Mouse (Mus musculus) frontal cortex, postnatal 36 days (tissue): Measurements from ENCODE around the gene Tbl1x.
"Not testable (repeated sequence)": the region's sequence is repeated elsewhere in the genome, so short reads cannot be mapped to it uniquely, and the experiment has no call there.

ENCODE experiments used
- DNase-seq, 2 experiments: peaks; one replicate each; pipeline ENCODE4 v3.0.0; 2022; ENCODE audit warnings: low spot score in 2 of 2

Tbl1x gene

DNA sequence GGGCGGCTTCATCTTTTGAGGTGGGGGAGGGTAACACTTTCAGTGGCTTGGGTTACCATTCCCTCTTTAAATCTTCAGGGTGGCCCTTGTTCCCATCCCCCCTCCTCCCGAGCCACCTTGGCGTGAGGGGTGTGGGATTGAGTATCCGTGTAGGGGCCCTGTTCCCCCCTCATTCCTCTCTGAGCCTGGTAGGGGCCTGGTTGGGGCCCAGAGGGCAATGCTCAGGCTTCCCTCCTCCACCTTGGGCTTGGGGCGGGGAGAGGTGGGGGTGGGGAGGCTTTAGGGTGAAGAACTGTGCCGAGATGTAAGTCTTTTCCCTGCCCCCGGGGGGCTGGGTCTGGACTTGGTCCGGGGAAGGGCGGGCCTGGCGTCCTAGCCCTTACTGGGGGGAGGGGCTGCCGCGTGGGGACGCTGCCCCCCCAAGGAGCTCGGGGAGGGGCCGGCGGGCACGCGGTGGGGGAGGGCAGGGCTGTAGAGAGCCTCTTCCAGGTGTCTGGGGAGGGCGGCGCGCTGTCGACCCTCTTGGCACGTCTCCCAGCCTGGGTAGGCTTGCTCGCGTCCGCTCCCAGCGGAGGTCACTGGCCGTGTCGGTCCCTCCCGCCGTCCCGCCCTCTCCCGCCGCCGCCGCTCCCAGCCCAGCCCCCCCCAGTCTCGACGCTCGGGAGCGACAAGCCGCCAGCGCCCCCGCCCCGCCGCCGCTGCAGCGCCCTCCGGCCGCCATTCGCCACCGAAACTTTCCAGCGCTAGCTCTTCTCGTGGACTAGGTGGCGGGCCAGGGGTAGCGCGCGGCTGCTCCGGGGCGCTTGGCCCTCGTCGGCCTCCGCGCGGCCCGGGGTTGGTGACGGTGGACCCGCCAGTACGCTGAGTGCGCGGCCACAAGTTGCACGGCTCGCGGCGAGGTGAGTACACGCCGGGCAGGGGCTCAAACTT is at the start of gene Tbl1x:
Tbl1x (plus strand) TSS at position 643 of the 930 bp plus-strand sequence.
- DNase-seq: peak; percentile 51 to 53

DNA sequence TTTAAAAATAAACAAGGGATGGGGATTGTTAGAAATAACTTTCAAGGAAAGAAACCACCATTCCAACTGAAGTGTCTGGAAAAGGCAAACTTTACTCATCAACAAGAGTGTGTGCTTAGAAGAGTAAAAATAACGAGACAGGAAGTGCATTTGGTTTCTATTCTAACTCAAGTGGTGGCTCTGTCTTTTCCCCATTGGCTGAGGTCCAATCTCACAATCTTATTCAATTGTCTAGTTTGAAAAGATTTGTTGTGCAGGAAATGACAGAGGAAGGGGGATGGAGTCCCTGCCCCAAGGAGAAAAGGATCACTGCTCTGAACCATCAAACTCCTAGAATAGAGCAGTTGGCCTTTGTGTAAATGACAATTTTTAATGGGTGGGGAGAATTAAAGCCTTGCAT is 41.6 kb upstream of the Tbl1x start:
- DNase-seq: no peak

DNA sequence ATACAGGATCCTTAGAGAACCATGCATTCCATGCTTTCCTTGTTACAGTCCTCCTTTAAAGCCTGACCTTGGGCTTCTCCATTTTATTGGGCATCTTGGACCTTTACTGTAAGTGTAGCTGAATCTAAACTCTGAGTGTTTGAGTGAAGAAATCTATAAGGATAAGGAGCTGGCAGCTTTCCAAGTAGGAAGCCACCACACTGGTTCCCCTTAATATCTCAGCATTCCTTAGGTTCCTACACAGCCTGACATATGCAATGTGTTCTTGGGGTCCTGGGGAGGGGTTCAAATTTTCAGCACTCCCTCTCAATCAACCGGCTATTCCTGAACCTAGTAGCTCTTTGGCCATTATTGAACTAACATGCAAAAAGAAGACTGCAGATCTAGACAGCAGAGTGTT is 38.0 kb upstream of the Tbl1x start:
- DNase-seq: no peak

GRCm38 (mm10) chrX:77473511-77473910 is 37.3 kb upstream of the Tbl1x start:
- no peak for DNase-seq

DNA sequence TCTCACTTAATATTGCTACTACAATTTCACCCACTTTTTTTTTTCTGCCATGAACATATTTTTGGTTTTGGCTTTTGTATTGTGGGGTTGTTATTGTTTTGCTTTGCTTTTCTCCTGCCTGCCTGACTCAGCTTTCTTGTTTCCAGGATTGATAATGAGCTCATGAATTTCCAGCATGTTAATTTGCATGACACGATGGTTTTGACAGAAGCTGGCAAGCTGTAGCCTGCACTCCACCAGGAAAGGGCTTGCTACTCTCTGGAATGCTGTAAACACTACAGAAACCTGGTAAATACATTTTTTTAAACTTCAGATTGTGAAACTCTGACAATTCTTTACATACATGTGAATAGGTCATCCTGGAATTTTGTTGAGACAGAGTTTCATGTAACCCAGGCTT is 36.3 kb upstream of the Tbl1x start:
- no peak for DNase-seq

DNA sequence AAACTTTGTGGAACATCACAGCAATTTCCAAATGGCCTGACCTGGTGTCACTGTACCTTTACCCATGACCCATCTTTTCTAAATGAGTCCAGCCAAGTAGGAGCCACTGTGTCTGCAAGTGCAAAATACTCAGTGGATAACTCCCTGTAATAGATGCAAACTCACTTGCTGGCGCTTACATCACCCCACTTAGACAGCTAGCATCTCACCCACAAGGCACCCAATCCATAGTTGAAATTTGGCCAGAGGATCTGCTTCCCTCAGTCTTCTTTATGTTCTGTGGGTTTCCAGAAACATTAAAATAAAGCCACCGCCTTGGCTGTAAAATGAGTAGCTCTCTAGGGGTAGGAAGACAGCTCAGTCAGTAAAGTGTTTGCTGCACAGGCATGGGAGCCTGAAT is 33.3 kb upstream of the Tbl1x start:
- DNase-seq: peak in 1 of 2 experiments; percentile 23

GRCm38 (mm10) chrX:77487922-77488799 is 22.7 kb upstream of the Tbl1x start:
- DNase-seq: peak; percentile 2

GRCm38 (mm10) chrX:77490127-77490526 is 20.7 kb upstream of the Tbl1x start:
- no peak for DNase-seq

DNA sequence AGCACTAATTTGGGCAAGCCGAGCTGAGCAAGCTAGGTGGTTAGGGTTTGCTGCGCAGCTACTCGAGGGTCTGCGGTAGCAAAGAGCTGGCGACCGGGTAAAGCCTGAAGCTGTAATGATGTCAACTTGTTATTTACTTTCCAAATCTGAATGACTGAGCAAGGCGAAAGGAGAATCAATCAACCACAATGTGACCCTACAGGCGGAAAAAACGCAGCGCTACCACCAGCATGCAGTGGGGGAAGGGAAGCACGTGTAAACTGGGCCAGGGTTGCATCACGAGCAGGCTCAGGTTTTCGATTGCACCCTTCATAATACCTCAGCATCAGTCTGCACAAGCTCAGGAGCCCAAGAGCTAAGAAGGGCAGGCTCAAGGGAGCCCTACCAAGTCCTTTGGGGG is 1.7 kb upstream of the Tbl1x start:
- peak; percentile 62 to 80 for DNase-seq

DNA sequence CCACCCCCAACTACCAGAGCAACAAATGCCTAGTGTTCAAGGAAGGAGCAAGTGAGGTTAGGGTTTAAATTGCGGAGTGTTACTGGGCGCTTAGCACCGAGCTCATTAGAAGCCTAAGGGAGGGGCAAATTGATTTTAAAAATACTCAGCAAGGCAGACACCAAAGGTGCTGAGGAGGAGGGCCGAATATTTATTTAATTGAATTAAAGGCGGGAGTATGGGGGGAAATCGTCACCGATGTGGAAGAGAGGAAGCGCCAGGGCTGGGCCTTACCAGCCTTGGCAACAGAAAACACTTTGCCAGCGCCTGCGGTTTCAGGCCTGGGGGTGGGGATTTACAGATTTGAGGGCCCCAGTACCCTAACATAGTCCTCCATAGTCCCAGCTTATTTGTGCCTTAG is 1.0 kb upstream of the Tbl1x start:
- peak in 1 of 2 experiments; percentile 31 for DNase-seq

GRCm38 (mm10) chrX:77511301-77511993 is 634 bp downstream of the Tbl1x start:
- peak in 1 of 2 experiments; percentile 16 for DNase-seq

DNA sequence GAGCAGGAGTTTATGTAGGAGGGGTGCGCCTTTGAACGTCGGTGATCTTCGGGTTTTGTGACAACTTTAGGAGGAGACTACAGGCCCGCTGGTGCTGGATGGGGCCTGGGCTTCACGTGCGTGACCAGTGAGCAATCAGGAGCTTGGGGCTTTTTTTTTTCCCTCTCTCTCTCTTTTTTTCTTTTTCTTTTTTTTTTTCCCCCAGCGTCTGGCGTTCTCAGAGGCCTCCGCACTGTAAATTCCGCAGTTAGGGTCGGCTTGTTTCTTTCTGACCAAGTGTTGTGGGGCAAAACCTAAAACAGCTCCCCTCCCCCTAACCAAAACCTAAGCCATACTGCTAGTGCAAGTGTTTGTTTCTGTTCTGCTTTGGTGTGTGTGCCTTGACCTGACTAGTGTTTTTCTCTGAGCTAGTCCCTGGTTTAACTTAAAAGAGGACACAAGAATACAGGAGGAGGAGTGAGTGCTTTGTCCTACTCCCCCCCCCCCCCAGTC is 1.2 kb downstream of the Tbl1x start:
- DNase-seq: no peak

GRCm38 (mm10) chrX:77517274-77518085 is 6.7 kb downstream of the Tbl1x start:
- DNase-seq: no peak

DNA sequence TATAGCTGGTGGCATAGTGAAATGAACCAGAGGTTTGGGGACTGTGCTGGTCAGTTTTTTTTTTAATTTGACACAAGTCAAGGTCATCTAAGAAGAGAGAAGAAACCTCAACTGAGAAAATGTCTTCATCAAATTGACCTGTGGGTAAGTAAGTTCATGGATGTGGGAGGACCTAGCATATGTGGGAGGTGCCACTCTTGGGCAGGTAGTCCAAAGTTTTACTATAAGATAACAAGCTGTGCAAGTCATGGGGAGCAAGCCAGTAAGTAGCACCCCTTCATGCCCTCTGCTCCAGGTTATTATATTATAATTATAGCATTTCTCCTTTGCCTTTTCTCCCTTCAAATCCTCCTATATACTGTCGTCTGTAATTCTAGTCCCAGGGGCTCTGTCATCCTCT is 8.1 kb downstream of the Tbl1x start:
- DNase-seq: no peak

DNA sequence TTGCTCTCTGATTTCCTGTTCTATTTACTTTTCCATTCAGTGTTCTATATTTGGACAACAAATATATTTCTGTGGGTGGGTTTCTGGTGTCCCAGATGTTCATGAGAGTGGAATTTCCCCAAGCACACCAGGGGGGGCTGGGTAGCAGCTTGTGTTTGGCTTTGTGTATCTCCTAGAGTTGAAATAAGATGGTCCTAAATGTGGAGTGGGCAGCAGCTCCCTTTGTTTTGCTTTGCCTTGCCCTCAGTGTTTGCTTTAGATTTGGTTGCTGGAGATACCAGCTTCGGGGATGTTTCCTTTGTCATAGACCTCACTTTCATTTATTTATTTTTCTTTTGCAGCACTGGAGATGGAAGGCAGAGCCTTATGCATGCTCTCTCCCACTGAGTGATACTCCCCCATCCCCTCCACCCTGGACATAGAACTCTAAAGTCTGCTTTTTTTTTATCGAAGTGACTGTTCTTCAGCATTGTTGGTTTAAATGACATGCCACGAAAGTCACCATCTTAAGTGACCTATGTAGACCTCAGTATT is 12.1 kb downstream of the Tbl1x start:
- no peak for DNase-seq

GRCm38 (mm10) chrX:77525179-77525578 is 14.4 kb downstream of the Tbl1x start:
- no peak for DNase-seq

GRCm38 (mm10) chrX:77528401-77528800 is 17.6 kb downstream of the Tbl1x start:
- DNase-seq: no peak

DNA sequence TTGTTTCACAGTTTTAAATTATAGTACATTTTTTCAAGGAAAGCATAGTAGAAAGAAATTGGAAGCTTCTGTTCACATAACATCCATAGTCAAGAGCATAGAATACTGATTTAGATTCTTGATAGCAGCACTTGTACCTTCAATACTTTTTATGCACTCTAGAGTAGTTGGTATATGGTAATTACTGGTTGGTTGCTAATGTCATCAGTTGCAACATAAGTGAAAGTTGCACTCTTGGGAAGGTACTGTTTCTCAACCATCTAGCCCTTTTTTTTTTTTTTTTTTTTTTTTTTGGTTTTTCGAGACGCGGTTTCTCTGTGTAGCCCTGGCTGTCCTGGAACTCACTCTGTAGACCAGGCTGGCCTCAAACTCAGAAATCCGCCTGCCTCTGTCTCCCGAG is 20.2 kb downstream of the Tbl1x start:
- DNase-seq: no peak

GRCm38 (mm10) chrX:77533922-77534321 is 23.1 kb downstream of the Tbl1x start:
- no peak for DNase-seq

DNA sequence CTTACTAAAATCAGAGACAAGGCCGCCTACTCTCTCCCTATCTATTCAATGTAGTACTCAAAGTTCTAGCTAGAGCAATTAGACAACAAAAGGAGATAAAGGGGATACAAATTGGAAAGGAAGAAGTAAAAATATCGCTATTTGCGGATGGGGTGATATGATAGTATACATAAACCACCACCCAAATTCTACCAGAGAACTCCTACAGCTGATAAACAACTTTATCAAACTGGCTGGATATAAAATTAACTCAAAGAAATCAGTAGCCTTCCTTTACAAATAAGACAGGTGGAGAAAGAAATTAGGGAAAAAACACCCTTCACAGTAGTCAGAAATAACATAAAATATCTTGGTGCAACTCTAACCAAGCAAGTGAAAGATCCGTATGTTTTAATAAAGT is 29.0 kb downstream of the Tbl1x start:
- not testable (repeated sequence) for DNase-seq

DNA sequence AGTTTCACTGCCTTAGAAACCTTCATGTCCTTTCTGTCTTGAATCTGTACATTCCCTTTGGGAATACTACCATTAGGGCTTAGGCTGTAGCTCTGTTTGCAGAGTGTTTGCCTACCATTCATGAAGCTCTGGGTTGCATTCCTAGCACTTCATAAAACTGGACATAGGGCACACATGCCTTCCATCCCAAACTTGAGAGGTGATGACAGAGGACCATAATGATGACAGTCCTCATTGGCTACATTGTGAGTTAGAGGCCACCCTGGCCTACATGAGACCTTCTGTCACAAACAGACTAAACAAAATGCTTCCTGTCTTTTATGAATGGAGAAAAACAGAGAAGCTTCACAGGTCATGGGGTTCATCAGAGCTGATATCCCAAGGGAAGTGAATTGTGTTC is 33.2 kb downstream of the Tbl1x start:
- no peak for DNase-seq
